Mouse (Mus musculus): ENCODE measurements around the gene Cct8l1. TPM values are rescaled to one million over a fixed set of nuclear protein-coding genes. Genes with fewer than 3 reads are reported as not detected.
A peak's percentile ranks its signal among the peaks of the same experiment; 100 is the strongest.

The Cct8l1 gene
- total RNA-seq (2014; fragmentation: Nextera tagmentation) (not detected in 2 replicates), total RNA-seq (2017) (not detected in 2 replicates)

- ATAC-seq (replicated peaks; ENCODE audit: poor library complexity, severe bottlenecking): no peak
These were observed at the start of gene Cct8l1 for GRCm38 (mm10) chr5:25515767-25516166. Gene Cct8l1 (plus strand): TSS chr5:25516067.

GRCm38 (mm10) chr5:25472070-25472469, 43.8 kb upstream of the Cct8l1 start:
- ATAC-seq (replicated peaks; ENCODE audit: poor library complexity, severe bottlenecking): no peak

- peak; percentile 98 for ATAC-seq (replicated peaks; ENCODE audit: poor library complexity, severe bottlenecking)
These were observed 40.1 kb upstream of the Cct8l1 start for GRCm38 (mm10) chr5:25475789-25476188.

DNA sequence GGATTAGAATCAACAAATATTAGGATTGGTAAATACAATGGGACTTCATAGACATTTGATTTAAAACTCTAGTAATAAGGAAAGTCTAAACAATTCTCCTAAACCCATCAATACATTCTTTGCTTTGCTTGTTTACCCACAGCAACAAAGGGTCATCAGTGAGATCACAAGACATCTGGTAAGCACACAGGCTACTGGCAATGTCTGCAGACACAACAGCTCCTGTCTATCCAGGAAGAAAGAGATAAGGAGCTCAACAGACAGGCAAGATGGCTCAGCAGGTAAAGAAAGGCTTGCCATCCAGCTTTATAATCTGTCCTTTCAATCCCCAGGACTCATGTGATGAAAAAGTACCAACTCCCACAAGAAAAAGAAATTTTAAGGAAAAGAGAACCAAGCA, 37.0 kb upstream of the Cct8l1 start:
- ATAC-seq (replicated peaks; ENCODE audit: poor library complexity, severe bottlenecking): no peak

DNA sequence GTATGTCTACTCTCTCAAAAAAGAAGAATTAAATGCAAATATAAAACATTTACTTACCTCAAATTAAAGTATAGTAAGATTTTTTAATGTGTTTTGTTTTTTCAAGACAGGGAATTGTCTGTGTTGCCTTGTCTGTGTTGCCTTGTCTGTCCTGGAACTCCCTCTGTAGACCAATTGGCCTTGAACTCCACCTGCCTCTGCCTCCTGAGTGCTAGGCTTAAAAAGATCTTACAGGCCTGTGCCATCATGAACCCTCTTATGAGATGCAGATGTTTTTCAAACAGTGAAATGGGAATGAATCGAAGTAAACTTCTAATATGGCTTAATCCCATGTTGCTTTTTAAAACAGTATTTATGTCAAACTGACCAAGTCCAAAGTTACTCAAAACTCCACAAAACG, 19.2 kb upstream of the Cct8l1 start:
- no peak for ATAC-seq (replicated peaks; ENCODE audit: poor library complexity, severe bottlenecking)

GRCm38 (mm10) chr5:25497369-25497719, 18.5 kb upstream of the Cct8l1 start:
- ATAC-seq (replicated peaks; ENCODE audit: poor library complexity, severe bottlenecking): no peak

DNA sequence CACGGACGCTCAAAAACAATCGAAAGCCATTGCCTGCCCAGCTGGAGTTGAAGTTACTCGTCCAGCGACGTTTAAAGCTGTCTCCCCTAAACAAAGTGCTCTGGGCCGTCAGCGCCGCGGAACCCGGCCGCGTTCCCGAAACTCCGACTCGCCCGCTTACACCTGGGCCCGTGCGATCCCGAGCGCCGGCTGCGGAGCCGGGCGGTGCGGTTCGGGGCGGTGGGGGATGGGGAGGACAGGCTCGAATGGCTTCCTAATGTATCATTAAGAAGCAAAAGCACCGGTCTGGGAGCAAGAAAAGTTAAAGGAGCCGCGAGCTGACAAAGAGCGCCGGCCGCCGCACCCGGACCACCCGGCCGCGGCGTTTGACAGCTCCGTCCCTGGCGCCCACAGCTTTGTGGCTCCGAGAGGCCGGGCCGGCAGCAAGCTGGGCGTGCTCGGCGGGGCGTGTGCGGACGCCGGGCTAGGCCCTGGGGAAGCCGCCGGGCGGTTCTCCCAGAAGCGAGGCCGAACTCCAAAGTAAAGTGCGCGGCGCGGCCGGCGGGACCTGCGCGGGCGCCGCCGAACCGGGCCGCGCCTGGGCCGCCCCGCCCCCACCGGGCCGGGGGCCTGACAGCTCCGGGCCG, 18.0 kb upstream of the Cct8l1 start:
- 0 out of 2 replicates have a peak, but pooled peaks have one; percentile 4 for ATAC-seq (replicated peaks; ENCODE audit: poor library complexity, severe bottlenecking)

GRCm38 (mm10) chr5:25498346-25498820, 17.5 kb upstream of the Cct8l1 start, which contains the start of gene Kmt2c:
Gene Kmt2c (minus strand): TSS chr5:25498783.
- peak; percentile 34 for ATAC-seq (replicated peaks; ENCODE audit: poor library complexity, severe bottlenecking)

- peak; percentile 57 for ATAC-seq (replicated peaks; ENCODE audit: poor library complexity, severe bottlenecking)
These were observed 16.9 kb upstream of the Cct8l1 start for GRCm38 (mm10) chr5:25498821-25499422.

GRCm38 (mm10) chr5:25499423-25500398, 16.2 kb upstream of the Cct8l1 start:
- ATAC-seq (replicated peaks; ENCODE audit: poor library complexity, severe bottlenecking): peak; percentile 74

DNA sequence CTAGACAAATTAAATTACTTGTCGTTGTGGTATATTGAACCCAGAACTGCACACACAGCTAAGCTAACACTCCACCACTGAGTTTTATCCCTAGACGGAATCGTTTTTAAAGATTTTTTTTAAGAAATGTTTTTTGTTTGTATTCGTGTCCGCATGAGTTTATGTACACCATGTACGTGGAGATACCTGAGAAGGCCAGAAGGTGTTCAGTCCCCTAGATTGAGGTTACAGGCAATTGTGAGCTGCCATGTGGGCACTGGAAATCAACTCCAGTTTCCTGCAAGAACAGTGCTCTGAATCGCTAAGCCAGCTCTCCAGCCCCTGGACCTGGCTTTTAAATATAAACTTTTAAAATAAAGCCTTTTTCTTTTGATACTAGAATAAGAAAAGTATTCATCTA, 15.2 kb upstream of the Cct8l1 start:
- no peak for ATAC-seq (replicated peaks; ENCODE audit: poor library complexity, severe bottlenecking)

DNA sequence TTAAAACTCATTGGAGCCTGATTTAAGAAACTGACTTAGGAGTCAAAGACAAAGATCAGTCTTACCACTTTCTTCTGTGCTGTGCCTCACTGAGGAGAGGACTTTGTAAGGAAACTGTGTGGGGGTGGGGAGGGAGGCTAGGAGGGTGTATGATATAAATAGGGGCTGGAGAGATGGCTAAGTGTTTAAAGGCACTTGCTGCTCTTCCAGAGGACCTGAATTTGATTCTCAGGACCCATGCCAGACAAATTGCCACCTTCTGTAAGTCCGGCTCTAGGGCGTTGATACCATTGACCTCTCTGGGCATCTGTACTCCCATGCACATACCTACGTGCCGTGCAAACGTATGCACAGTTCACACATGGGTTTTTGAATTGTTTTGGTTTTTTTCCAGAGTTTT, 9.8 kb upstream of the Cct8l1 start:
- no peak for ATAC-seq (replicated peaks; ENCODE audit: poor library complexity, severe bottlenecking)

GRCm38 (mm10) chr5:25516301-25516895, 531 bp downstream of the Cct8l1 start:
- ATAC-seq (replicated peaks; ENCODE audit: poor library complexity, severe bottlenecking): no peak

DNA sequence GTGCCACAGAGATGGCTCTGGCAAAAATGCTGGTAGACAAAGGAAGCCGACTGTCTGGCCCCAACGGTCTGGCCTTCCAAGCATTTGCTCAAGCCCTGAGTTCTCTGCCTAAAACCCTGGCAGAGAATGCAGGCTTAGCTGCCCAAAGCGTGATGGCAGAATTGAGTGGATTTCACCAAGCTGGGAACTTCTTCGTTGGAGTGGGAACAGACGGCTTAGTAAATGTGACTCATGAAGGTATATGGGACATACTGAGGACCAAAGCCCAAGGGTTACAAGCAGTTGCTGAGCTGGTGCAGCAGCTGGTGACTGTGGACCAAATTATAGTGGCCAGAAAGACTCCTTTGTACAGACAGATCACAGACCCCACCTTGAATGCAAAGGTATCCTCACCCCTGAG, 1.7 kb downstream of the Cct8l1 start:
- no peak for ATAC-seq (replicated peaks; ENCODE audit: poor library complexity, severe bottlenecking)

DNA sequence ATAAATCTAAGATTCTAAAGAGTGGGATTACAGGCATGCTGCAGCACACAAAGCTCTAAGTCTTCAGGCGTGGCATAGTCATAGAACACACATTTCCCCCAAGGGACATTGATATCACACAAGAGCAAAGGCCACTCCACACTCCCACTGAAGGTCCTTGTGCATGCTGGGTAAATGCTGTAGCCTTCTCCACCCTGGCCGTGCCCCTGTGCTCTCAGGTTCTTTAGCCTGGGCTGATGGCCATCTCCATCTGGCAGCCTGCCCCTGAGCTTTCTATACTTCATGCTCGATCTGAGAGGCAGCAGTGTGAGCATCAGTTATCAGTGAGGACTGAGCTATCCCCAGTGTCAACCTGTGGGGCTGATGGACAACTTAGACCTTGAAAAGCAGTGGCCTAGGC, 4.0 kb downstream of the Cct8l1 start:
- no peak for ATAC-seq (replicated peaks; ENCODE audit: poor library complexity, severe bottlenecking)

DNA sequence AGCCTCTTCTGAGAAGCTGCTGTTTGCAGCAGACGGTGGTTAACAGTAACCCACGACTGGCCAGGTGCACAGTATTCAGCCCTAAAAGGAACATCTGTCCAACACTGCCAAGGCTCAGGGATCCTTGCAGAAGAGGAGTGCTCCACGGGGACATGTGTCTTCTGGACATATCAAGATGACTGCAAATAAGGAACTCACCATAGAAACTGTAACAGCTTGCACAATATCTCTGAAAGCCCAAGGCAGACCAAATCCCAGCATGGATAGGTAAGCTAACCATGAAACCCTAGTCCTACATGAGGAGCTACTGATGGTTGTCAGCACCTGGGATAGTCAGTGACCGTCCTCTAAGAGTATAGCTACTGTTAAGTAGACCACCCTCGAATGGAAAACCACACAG, 5.6 kb downstream of the Cct8l1 start:
- ATAC-seq (replicated peaks; ENCODE audit: poor library complexity, severe bottlenecking): peak; percentile 53

GRCm38 (mm10) chr5:25526116-25526515, 10.2 kb downstream of the Cct8l1 start:
- ATAC-seq (replicated peaks; ENCODE audit: poor library complexity, severe bottlenecking): no peak

GRCm38 (mm10) chr5:25526926-25527325, 11.1 kb downstream of the Cct8l1 start:
- ATAC-seq (replicated peaks; ENCODE audit: poor library complexity, severe bottlenecking): no peak

DNA sequence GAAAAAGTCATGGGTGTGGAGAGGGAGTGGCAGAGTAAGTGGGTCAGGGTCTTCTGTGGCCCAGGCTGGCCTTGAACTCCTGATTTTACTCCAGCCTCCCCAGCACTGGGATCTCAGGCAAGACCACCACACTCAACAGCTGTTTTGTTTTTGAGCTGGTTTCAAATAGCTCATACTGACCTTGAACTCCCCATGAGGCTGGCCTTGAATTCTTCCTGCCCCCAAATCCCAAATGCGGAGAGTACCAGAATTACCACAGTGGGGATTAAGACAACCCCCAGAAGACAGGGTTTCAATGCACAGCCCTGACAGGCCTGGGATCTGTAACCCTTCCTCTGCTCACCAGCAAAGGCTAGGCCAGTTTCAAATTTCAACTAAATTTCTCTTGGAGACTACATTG, 12.1 kb downstream of the Cct8l1 start:
- ATAC-seq (replicated peaks; ENCODE audit: poor library complexity, severe bottlenecking): no peak

- no peak for ATAC-seq (replicated peaks; ENCODE audit: poor library complexity, severe bottlenecking)
These were observed 13.1 kb downstream of the Cct8l1 start for GRCm38 (mm10) chr5:25528851-25529528.
